Mouse (Mus musculus) cortical plate, adult 2 months (tissue): ENCODE measurements around the gene Zkscan17.
A peak's percentile ranks its signal among the peaks of the same experiment; 100 is the strongest.

Source experiments
- CTCF ChIP-seq: fragments of 200-500 bp; IDR thresholded peaks from 2 replicates; pipeline ENCODE4 v1.5.1; 2011; ENCODE audit warnings: mild to moderate bottlenecking, control low read depth, low read length; ENCODE audit not compliant: insufficient read depth; ENCODE audit errors: extremely low read depth
- POLR2A ChIP-seq: fragments of 200-500 bp; IDR thresholded peaks from 2 replicates; pipeline ENCODE4 v1.6.1; 2011; ENCODE audit warnings: mild to moderate bottlenecking, low read length, control low read depth; ENCODE audit not compliant: insufficient read depth; ENCODE audit errors: extremely low read depth

- no peak for TF ChIP-seq CTCF
- peak; percentile 92 for TF ChIP-seq POLR2A
These were observed 76.8 kb downstream of the Zkscan17 start, which contains the start of gene Jmjd4 for GRCm38 (mm10) chr11:59449741-59450229.
